Mouse (Mus musculus) liver, adult 2 months (tissue): ENCODE results near the gene Yars.

Source experiments
- CTCF ChIP-seq: fragments of 200-500 bp; IDR thresholded peaks from 2 replicates; pipeline ENCODE4 v1.5.1; 2011; ENCODE audit warnings: low read depth, low read length, control low read depth
- POLR2A ChIP-seq: fragments of 200-500 bp; IDR thresholded peaks from 2 replicates; pipeline ENCODE4 v1.6.1; 2011; ENCODE audit warnings: low read length, control low read depth; ENCODE audit not compliant: insufficient read depth; ENCODE audit errors: extremely low read depth

DNA sequence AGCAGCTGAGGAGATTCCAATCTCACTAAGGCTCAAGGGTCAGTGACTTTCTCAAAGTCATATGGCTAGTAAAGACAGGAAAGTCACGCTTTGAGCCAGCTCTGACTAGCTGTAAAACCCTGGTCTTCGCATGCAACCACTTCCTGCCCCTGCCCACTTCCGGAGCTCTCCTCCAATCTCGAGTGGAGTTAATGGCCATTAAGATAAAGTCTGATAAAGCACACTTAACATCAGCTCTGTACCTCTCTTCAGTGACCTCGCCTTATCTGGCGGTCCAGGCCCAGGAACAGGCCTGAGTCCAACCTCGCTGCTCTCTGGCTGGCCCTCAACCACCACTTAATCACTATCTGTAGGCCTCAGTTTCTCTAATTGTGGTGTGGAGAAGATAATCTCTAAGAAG is 44.9 kb downstream of the Yars start:
- no peak for TF ChIP-seq CTCF
- TF ChIP-seq POLR2A = no peak
